Mouse (Mus musculus): Measurements from ENCODE around the gene Sparc.

Sparc gene

GRCm38 (mm10) chr11:55383463-55384045, 39.4 kb downstream of the Sparc start:
- in situ Hi-C loops (cut with MboI; ENCODE audit: low pct_unique_long_range_greater_than_20kb in 1 of 2, low sequenced_read_pairs in 2 of 2, unreplicated experiment in 1 of 2) = loop anchor here (5.0 kb wide), 2 partner anchors 181 to 186 kb away; partner anchors contain the start of gene Slc36a1 (in 1 of the 2)

GRCm38 (mm10) chr11:55380908-55381307, 42.1 kb downstream of the Sparc start:
- in situ Hi-C loops (cut with MboI; ENCODE audit: low pct_unique_long_range_greater_than_20kb in 1 of 2, low sequenced_read_pairs in 2 of 2, unreplicated experiment in 1 of 2) = loop anchor here (5.0 kb wide), 2 partner anchors 179 to 184 kb away; partner anchors contain the start of gene Slc36a1 (in 1 of the 2)

GRCm38 (mm10) chr11:55378371-55378770, 44.6 kb downstream of the Sparc start:
- in situ Hi-C loops (cut with MboI; ENCODE audit: low pct_unique_long_range_greater_than_20kb in 1 of 2, low sequenced_read_pairs in 2 of 2, unreplicated experiment in 1 of 2) = no loop called here

- in situ Hi-C loops (cut with MboI; ENCODE audit: low pct_unique_long_range_greater_than_20kb in 1 of 2, low sequenced_read_pairs in 2 of 2, unreplicated experiment in 1 of 2) = no loop called here
Measured at GRCm38 (mm10) chr11:55373838-55374237, 49.1 kb downstream of the Sparc start.

DNA sequence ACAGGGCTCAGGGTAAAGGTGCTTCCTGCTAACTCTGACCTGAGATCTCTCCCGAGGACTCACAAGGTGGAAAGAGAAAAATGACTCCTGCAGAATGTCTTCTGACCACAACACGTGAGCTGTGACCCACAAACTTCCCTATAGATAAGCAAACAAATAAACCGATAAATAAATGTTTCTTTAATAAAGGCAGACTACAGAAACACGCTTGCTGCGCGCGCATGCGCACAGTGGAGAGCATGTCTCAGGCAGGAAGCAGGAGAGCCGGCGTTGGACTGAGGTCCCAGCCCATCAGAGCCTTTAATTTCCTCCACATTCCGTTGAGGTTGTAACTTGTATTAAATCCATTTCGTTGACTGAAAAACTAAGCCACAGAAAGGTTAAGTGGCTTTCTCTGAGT, 49.6 kb downstream of the Sparc start:
- in situ Hi-C loops (cut with MboI; ENCODE audit: low pct_unique_long_range_greater_than_20kb in 1 of 2, low sequenced_read_pairs in 2 of 2, unreplicated experiment in 1 of 2) = no loop called here

GRCm38 (mm10) chr11:55372001-55372400, 51.0 kb downstream of the Sparc start:
- in situ Hi-C loops (cut with MboI; ENCODE audit: low pct_unique_long_range_greater_than_20kb in 1 of 2, low sequenced_read_pairs in 2 of 2, unreplicated experiment in 1 of 2) = no loop called here

DNA sequence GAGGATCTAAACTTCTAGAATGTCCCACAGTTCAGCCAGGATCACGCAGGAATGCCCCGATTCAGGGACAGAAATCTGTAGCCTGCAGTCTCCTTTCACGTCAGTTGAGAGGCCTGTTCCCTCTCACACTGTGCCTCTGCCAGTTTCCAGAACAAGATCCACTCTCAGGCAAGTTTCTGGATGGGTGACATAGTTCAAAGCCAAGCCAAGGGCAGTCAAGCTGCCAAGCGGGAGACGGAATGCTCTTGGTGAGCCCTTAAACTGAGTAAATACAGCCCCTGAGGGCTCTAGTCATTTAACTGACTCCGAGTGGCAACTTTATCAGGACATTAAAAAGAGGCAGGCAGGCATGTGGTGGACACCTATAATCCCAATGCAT, 53.9 kb downstream of the Sparc start:
- in situ Hi-C loops (cut with MboI; ENCODE audit: low pct_unique_long_range_greater_than_20kb in 1 of 2, low sequenced_read_pairs in 2 of 2, unreplicated experiment in 1 of 2) = no loop called here

DNA sequence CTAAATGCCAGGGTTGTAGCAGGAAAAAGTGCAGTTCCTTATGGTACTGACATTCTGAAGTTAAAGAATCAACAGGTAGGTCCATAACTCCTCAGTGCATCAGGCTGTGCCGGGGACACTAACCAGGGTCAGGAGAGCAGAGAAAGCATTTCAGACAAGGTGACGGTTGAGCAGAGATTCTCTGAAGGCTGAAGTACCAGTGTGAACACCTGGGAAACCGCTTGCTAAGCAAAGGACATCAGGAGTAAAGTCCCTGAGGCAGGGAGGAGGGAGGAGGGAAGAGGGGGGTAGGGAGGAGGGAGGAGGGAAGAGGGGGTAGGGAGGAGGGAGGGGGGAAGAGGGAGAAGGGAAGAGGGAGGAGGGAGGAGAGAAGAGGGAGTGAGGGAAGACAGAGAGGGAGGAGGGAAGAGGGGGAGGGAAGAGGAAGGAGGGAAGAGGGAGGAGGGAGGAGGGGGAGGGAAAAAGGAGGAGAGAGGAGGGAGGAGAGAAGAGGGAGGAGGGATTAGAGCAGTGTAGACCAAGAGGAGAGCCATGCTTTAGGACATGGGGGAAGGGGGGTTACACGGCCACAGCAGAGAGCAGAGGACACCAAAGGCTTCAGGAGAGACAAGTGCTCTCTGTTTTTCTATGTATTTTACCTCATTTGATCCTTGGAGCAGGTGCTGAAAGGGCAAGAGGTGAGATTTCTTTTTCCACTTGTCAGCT, 54.4 kb downstream of the Sparc start:
- in situ Hi-C loops (cut with MboI; ENCODE audit: low pct_unique_long_range_greater_than_20kb in 1 of 2, low sequenced_read_pairs in 2 of 2, unreplicated experiment in 1 of 2) = no loop called here

DNA sequence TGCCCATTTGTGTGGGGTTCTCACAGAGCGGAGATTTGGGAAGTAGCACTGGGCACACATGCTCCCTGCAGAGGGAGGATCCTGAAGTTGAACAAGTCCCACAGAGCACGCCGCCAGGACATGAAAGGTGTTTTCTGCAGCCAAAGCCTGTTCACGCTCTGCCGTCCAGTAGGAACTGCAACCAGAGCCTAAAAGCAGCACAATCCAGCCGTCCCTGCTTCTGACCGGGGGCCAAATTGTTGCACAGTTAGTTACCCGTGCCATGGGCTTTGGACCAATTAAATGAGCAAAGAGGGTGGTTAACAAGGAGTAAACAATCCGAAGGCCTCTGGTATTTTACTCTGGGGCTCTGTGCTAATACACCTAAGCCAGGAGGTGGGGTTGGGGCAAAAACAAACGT, 55.2 kb downstream of the Sparc start:
- in situ Hi-C loops (cut with MboI; ENCODE audit: low pct_unique_long_range_greater_than_20kb in 1 of 2, low sequenced_read_pairs in 2 of 2, unreplicated experiment in 1 of 2) = no loop called here

GRCm38 (mm10) chr11:55365840-55366239, 57.1 kb downstream of the Sparc start:
- in situ Hi-C loops (cut with MboI; ENCODE audit: low pct_unique_long_range_greater_than_20kb in 1 of 2, low sequenced_read_pairs in 2 of 2, unreplicated experiment in 1 of 2) = no loop called here

DNA sequence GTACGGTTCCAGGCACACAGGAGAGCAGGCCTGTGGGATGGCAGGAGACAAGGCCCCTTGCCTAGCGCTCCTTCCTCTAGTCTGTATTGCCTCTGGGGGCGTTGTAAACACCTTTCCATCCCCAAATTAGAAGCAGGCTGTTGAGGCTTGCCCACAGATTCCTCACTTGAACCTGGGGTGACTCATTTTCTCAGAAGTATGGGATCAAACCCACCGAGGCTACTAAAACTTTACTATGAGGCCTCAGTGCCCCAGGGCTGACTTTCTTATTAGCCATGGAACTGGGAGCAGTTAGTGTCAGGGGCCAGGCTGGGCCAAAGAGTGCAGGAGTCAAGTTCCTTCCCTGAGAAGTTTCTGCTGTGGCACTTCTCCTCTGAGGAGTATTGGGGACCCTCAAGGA, 57.7 kb downstream of the Sparc start:
- in situ Hi-C loops (cut with MboI; ENCODE audit: low pct_unique_long_range_greater_than_20kb in 1 of 2, low sequenced_read_pairs in 2 of 2, unreplicated experiment in 1 of 2) = no loop called here

GRCm38 (mm10) chr11:55364662-55365061, 58.3 kb downstream of the Sparc start:
- in situ Hi-C loops (cut with MboI; ENCODE audit: low pct_unique_long_range_greater_than_20kb in 1 of 2, low sequenced_read_pairs in 2 of 2, unreplicated experiment in 1 of 2) = no loop called here

DNA sequence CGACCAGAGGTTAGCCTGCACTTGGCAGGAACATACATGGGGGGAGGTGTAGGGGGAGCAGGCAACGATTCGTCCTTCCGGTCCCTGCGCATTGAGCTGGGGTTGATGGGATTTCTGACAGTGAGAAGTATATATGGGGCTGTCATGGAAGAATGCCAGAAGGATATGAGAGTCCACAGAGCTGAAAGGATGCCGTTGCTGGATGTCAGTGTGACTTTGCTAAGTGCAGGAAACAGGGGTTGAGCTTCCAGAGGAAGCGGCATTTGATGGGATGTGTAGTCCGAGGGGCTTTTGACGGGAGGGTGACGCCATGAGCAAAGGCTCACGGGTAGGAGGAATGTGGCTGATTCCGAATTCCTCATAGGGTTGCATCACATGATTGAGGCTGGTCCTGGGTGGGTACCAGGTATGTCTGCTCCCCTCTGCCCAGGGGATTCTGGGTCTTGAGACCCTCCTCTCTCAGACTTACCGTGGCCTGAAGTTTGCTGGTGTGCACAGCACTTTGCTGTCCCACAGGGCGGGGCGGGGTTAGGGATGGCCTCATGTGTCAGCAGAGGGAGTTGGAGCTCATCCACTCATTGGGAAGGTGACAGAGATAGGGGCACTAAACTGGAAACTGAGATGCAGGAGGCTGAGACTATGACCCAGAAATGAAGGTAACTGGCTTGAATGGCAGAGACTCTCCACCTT, 64.7 kb downstream of the Sparc start:
- in situ Hi-C loops (cut with MboI; ENCODE audit: low pct_unique_long_range_greater_than_20kb in 1 of 2, low sequenced_read_pairs in 2 of 2, unreplicated experiment in 1 of 2) = no loop called here

DNA sequence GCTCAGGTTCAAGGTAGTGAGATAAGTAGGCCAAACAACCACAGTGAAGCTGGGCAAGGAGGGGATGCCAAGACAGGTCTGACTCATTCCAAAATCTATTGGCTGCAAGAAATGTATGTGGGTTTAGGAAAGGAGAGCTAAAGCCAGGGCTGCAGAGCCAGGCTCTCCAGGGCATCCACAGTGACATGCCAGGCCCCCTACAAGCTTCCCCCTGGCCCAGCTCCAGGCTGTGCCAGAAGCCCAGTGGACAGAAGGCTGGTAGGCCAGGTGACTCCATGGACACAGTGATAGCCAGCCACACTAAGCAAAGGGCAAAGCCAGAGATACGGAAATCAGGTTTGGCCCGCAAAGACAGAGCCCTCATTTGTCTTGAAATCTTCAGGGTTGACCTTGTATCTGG, 66.1 kb downstream of the Sparc start:
- in situ Hi-C loops (cut with MboI; ENCODE audit: low pct_unique_long_range_greater_than_20kb in 1 of 2, low sequenced_read_pairs in 2 of 2, unreplicated experiment in 1 of 2) = no loop called here

Measured in mouse embryonic stem cell (cell line).